Mouse (Mus musculus) liver, embryonic 16.5 days (tissue): ENCODE measurements at regions not wholly inside any gene's neighbourhood (a gene's known extent, or its start where the extent isn't known, plus 50 kb on each side); places are given as distances from the start of the nearest gene placed in this dataset.

Experiments
- ATAC-seq: fragments of 200-750 bp; cut with Nextera tagmentation; 2 replicates; pipeline ENCODE4 v1.8.0; 2017; ENCODE audit warnings: low read depth, mild to moderate bottlenecking, moderate number of reproducible peaks, moderate library complexity
- H3K27ac ChIP-seq: fragments of 300-500 bp; sonication (generic); 2 replicates; pipeline ENCODE4 v1.5.1; 2014; ENCODE audit warnings: mild to moderate bottlenecking, low read length
- H3K27me3 ChIP-seq: fragments of 300-500 bp; sonication (generic); 2 replicates; pipeline ENCODE4 v1.6.1; 2014; ENCODE audit warnings: low read depth, low read length, mixed read lengths; ENCODE audit not compliant: control insufficient read depth, insufficient read depth
- H3K36me3 ChIP-seq: fragments of 300-500 bp; sonication (generic); 2 replicates; pipeline ENCODE4 v1.6.1; 2014; ENCODE audit warnings: mild to moderate bottlenecking; ENCODE audit not compliant: control insufficient read depth, insufficient read depth
- H3K4me1 ChIP-seq: fragments of 300-500 bp; sonication (generic); 2 replicates; pipeline ENCODE4 v1.6.1; 2014; ENCODE audit warnings: low read depth, low read length, mixed read lengths; ENCODE audit not compliant: control insufficient read depth
- H3K4me2 ChIP-seq: fragments of 300-500 bp; sonication (generic); 2 replicates; pipeline ENCODE4 v1.6.1; 2014; ENCODE audit warnings: low read depth, low read length, mixed read lengths
- H3K4me3 ChIP-seq: fragments of 300-500 bp; sonication (generic); 2 replicates; pipeline ENCODE4 v1.5.1; 2014; ENCODE audit warnings: low read depth, mild to moderate bottlenecking, low read length
- H3K9ac ChIP-seq: fragments of 300-500 bp; sonication (generic); 2 replicates; pipeline ENCODE4 v1.6.1; 2014; ENCODE audit warnings: low read depth, low read length
- H3K9me3 ChIP-seq: fragments of 300-500 bp; sonication (generic); replicated peaks from 2 replicates; pipeline ENCODE4 v1.6.1; 2016; ENCODE audit warnings: low read length; ENCODE audit not compliant: control insufficient read depth
- WGBS: fragments of 180-500 bp; shearing (Covaris S2); extraction: QIAGEN DNeasy Blood & Tissue Kit; methylation state at CpG from one replicate; pipeline ENCODE4 v1.1.7; 2014; ENCODE audit not compliant: insufficient replicate concordance; 5-methylcytosine and 5-hydroxymethylcytosine counted together

GRCm38 (mm10) chr3:148448888-148449287, 541.5 kb downstream of the Adgrl2 start:
- 68% methylated on average over 3 of the region's 3 CpGs for WGBS
- no peaks in the 10 kb centered on the region for H3K36me3 ChIP-seq
- no peak overlapping the region for H3K27ac ChIP-seq
- no peak overlapping the region for H3K9ac ChIP-seq
- no peak overlapping the region for H3K4me2 ChIP-seq
- no peak for ATAC-seq
- no peaks in the 10 kb centered on the region for H3K9me3 ChIP-seq
- H3K4me1 ChIP-seq = no peaks in the 10 kb centered on the region
- H3K27me3 ChIP-seq = no peaks in the 10 kb centered on the region
- no peak overlapping the region for H3K4me3 ChIP-seq

- Histone ChIP-seq H3K4me2 (no peak overlapping the region), H3K27ac (no peak overlapping the region), H3K27me3 (no peaks in the 10 kb centered on the region), H3K9me3 (no peaks in the 10 kb centered on the region), H3K4me1 (no peaks in the 10 kb centered on the region), H3K9ac (no peak overlapping the region), H3K4me3 (no peak overlapping the region), H3K36me3 (no peaks in the 10 kb centered on the region)
- no peak for ATAC-seq
- WGBS = 72% methylated on average over 1 of the region's 1 CpGs
These were observed 541.9 kb downstream of the Adgrl2 start for GRCm38 (mm10) chr3:148448465-148448864.

GRCm38 (mm10) chr3:148446845-148447244, 543.5 kb downstream of the Adgrl2 start:
- WGBS = 42% methylated on average over 1 of the region's 1 CpGs
- no peak for ATAC-seq
- H3K4me3 ChIP-seq = no peak overlapping the region

GRCm38 (mm10) chr3:148443012-148443411, 547.3 kb downstream of the Adgrl2 start:
- Histone ChIP-seq H3K27ac (no peak overlapping the region), H3K4me3 (no peak overlapping the region), H3K27me3 (no peaks in the 10 kb centered on the region), H3K9ac (no peak overlapping the region), H3K4me1 (no peaks in the 10 kb centered on the region), H3K36me3 (no peaks in the 10 kb centered on the region), H3K9me3 (no peaks in the 10 kb centered on the region), H3K4me2 (no peak overlapping the region)
- 59% methylated on average over 3 of the region's 3 CpGs for WGBS
- no peak for ATAC-seq

More at GRCm38 (mm10) chr3:148446845-148447244, 543.5 kb downstream of the Adgrl2 start:
- Histone ChIP-seq H3K36me3 (no peaks in the 10 kb centered on the region), H3K4me1 (no peaks in the 10 kb centered on the region), H3K27me3 (no peaks in the 10 kb centered on the region), H3K9me3 (no peaks in the 10 kb centered on the region), H3K4me2 (no peak overlapping the region), H3K9ac (no peak overlapping the region), H3K27ac (no peak overlapping the region)

GRCm38 (mm10) chr3:148434033-148434432, 556.3 kb downstream of the Adgrl2 start:
- H3K4me1 ChIP-seq = no peaks in the 10 kb centered on the region
- 58% methylated on average over 4 of the region's 4 CpGs for WGBS

GRCm38 (mm10) chr3:148429012-148429865, 561.1 kb downstream of the Adgrl2 start:
- Histone ChIP-seq H3K4me1 (no peaks in the 10 kb centered on the region; the same call in 1 of the 2 replicates), H3K27ac (no peak overlapping the region), H3K4me2 (no peak overlapping the region), H3K4me3 (no peak overlapping the region), H3K9me3 (no peaks in the 10 kb centered on the region), H3K27me3 (no peaks in the 10 kb centered on the region), H3K36me3 (no peaks in the 10 kb centered on the region), H3K9ac (no peak overlapping the region)
- no peak for ATAC-seq
- 51% methylated on average over 10 of the region's 10 CpGs for WGBS

More at GRCm38 (mm10) chr3:148434033-148434432, 556.3 kb downstream of the Adgrl2 start:
- no peaks in the 10 kb centered on the region for H3K27me3 ChIP-seq
- no peak overlapping the region for H3K4me2 ChIP-seq
- no peak overlapping the region for H3K9ac ChIP-seq
- no peaks in the 10 kb centered on the region for H3K36me3 ChIP-seq
- no peak for ATAC-seq
- H3K9me3 ChIP-seq = no peaks in the 10 kb centered on the region
- H3K4me3 ChIP-seq = no peak overlapping the region
- no peak overlapping the region for H3K27ac ChIP-seq

GRCm38 (mm10) chr3:148424089-148424488, 566.3 kb downstream of the Adgrl2 start:
- no peak overlapping the region for H3K4me2 ChIP-seq
- H3K36me3 ChIP-seq = no peaks in the 10 kb centered on the region
- 60% methylated on average over 4 of the region's 4 CpGs for WGBS
- no peaks in the 10 kb centered on the region for H3K27me3 ChIP-seq
- H3K9me3 ChIP-seq = no peaks in the 10 kb centered on the region
- H3K4me1 ChIP-seq = no peaks in the 10 kb centered on the region; the same call in 1 of the 2 replicates
- ATAC-seq = no peak
- no peak overlapping the region for H3K27ac ChIP-seq
- no peak overlapping the region for H3K4me3 ChIP-seq
- no peak overlapping the region for H3K9ac ChIP-seq

- Histone ChIP-seq H3K9me3 (no peaks in the 10 kb centered on the region), H3K9ac (no peak overlapping the region), H3K4me1 (no peaks in the 10 kb centered on the region; the same call in 1 of the 2 replicates), H3K4me3 (no peak overlapping the region), H3K27me3 (no peaks in the 10 kb centered on the region), H3K36me3 (no peaks in the 10 kb centered on the region), H3K27ac (no peak overlapping the region), H3K4me2 (no peak overlapping the region)
- WGBS = 47% methylated on average over 1 of the region's 1 CpGs
- ATAC-seq = no peak
These were observed 567.0 kb downstream of the Adgrl2 start for GRCm38 (mm10) chr3:148423383-148423782.

GRCm38 (mm10) chr3:148422720-148423119, 567.6 kb downstream of the Adgrl2 start:
- H3K9ac ChIP-seq = no peak overlapping the region
- no peak overlapping the region for H3K4me3 ChIP-seq
- H3K36me3 ChIP-seq = no peaks in the 10 kb centered on the region
- WGBS = 44% methylated on average over 3 of the region's 3 CpGs
- no peak overlapping the region for H3K4me2 ChIP-seq
- H3K9me3 ChIP-seq = no peaks in the 10 kb centered on the region
- H3K4me1 ChIP-seq = peaks cover 4% of the 10 kb centered on the region
- no peak overlapping the region for H3K27ac ChIP-seq
- ATAC-seq = peak; percentile 65
- no peaks in the 10 kb centered on the region for H3K27me3 ChIP-seq
